Mouse (Mus musculus) intestine, embryonic 16.5 days (tissue): ENCODE measurements around the gene Slc25a38. TPM values are rescaled to one million over a fixed set of nuclear protein-coding genes. Genes with fewer than 3 reads are reported as not detected.

Experiments
- ATAC-seq: fragments of 200-750 bp; cut with Nextera tagmentation; 2 replicates; pipeline ENCODE4 v1.8.0; 2017; ENCODE audit warnings: moderate TSS enrichment, moderate library complexity
- H3K27ac ChIP-seq: fragments of 300-500 bp; sonication (generic); 2 replicates; pipeline ENCODE4 v1.5.1; 2014; ENCODE audit warnings: mild to moderate bottlenecking, low read length
- H3K27me3 ChIP-seq: fragments of 300-500 bp; sonication (generic); replicated peaks from 2 replicates; pipeline ENCODE4 v1.6.1; 2014; ENCODE audit warnings: low read length, control low read depth, mixed read lengths; ENCODE audit not compliant: control insufficient read depth, insufficient read depth
- H3K36me3 ChIP-seq: fragments of 300-500 bp; sonication (generic); 2 replicates; pipeline ENCODE4 v1.6.1; 2014; ENCODE audit warnings: low read length, control low read depth; ENCODE audit not compliant: control insufficient read depth, insufficient read depth
- H3K4me1 ChIP-seq: fragments of 300-500 bp; sonication (generic); 2 replicates; pipeline ENCODE4 v1.6.1; 2014; ENCODE audit warnings: low read length, control low read depth, mixed read lengths; ENCODE audit not compliant: control insufficient read depth, insufficient read depth
- H3K4me2 ChIP-seq: fragments of 300-500 bp; sonication (generic); 2 replicates; pipeline ENCODE4 v1.6.1; 2014; ENCODE audit warnings: low read depth, low read length, control low read depth
- H3K4me3 ChIP-seq: fragments of 300-500 bp; sonication (generic); 2 replicates; pipeline ENCODE4 v1.5.1; 2014; ENCODE audit warnings: mild to moderate bottlenecking, low read length
- H3K9ac ChIP-seq: fragments of 300-500 bp; sonication (generic); 2 replicates; pipeline ENCODE4 v1.6.1; 2014; ENCODE audit warnings: low read depth, low read length
- H3K9me3 ChIP-seq: fragments of 300-500 bp; sonication (generic); 2 replicates; pipeline ENCODE4 v1.6.1; 2016; ENCODE audit warnings: low read length, control low read depth; ENCODE audit not compliant: control insufficient read depth
- WGBS: fragments of 180-500 bp; shearing (Covaris S2); extraction: QIAGEN DNeasy Blood & Tissue Kit; methylation state at CpG from one replicate; pipeline ENCODE4 v1.1.7; 2014; 5-methylcytosine and 5-hydroxymethylcytosine counted together
- polyA plus RNA-seq: library from polyadenylated mRNA; unstranded; fragments of >200 nt; fragmentation: Nextera tagmentation; extraction: Ambion mirVana; gene quantifications from 2 replicates; pipeline ENCODE4 v1.2.1, GENCODE M21; 2015

The Slc25a38 gene
- polyA plus RNA-seq, 1 experiment from 2014 or later = 28.9 TPM

- Histone ChIP-seq H3K27me3 (no peaks in the 10 kb centered on the region), H3K9ac (no peak overlapping the region), H3K9me3 (no peaks in the 10 kb centered on the region; the same call in 1 of the 2 replicates), H3K36me3 (no peaks in the 10 kb centered on the region), H3K4me2 (no peak overlapping the region), H3K4me1 (no peaks in the 10 kb centered on the region), H3K4me3 (no peak overlapping the region), H3K27ac (no peak overlapping the region)
- WGBS = 73% methylated on average over 7 of the region's 7 CpGs
- no peak for ATAC-seq
Measured at GRCm38 (mm10) chr9:120079901-120080300, 30.3 kb upstream of the Slc25a38 start.

- no peaks in the 10 kb centered on the region; the same call in 1 of the 2 replicates for H3K9me3 ChIP-seq
- H3K27ac ChIP-seq = no peak overlapping the region
- no peak overlapping the region for H3K4me3 ChIP-seq
- 81% methylated on average over 8 of the region's 8 CpGs for WGBS
- no peak overlapping the region for H3K4me2 ChIP-seq
- H3K27me3 ChIP-seq = no peaks in the 10 kb centered on the region
- H3K36me3 ChIP-seq = no peaks in the 10 kb centered on the region
- H3K4me1 ChIP-seq = no peaks in the 10 kb centered on the region
- ATAC-seq = no peak
- no peak overlapping the region for H3K9ac ChIP-seq
Measured at GRCm38 (mm10) chr9:120080546-120081108, 29.5 kb upstream of the Slc25a38 start.

- H3K27ac ChIP-seq = no peak overlapping the region
- no peaks in the 10 kb centered on the region for H3K27me3 ChIP-seq
- no peak overlapping the region for H3K9ac ChIP-seq
- H3K9me3 ChIP-seq = no peaks in the 10 kb centered on the region; the same call in 1 of the 2 replicates
- H3K4me3 ChIP-seq = no peak overlapping the region
- no peaks in the 10 kb centered on the region for H3K36me3 ChIP-seq
- no peak for ATAC-seq
- 77% methylated on average over 6 of the region's 6 CpGs for WGBS
- H3K4me1 ChIP-seq = no peaks in the 10 kb centered on the region
- no peak overlapping the region for H3K4me2 ChIP-seq
Measured at GRCm38 (mm10) chr9:120081247-120081646, 28.9 kb upstream of the Slc25a38 start.

- no peak overlapping the region for H3K4me3 ChIP-seq
- ATAC-seq = no peak
- H3K27me3 ChIP-seq = no peaks in the 10 kb centered on the region
- no peak overlapping the region for H3K4me2 ChIP-seq
- WGBS = 73% methylated on average over 5 of the region's 5 CpGs
- no peaks in the 10 kb centered on the region; the same call in 1 of the 2 replicates for H3K9me3 ChIP-seq
- H3K9ac ChIP-seq = no peak overlapping the region
- no peaks in the 10 kb centered on the region for H3K36me3 ChIP-seq
- no peaks in the 10 kb centered on the region for H3K4me1 ChIP-seq
- H3K27ac ChIP-seq = no peak overlapping the region
Measured at GRCm38 (mm10) chr9:120081967-120082366, 28.2 kb upstream of the Slc25a38 start.

- 73% methylated on average over 4 of the region's 4 CpGs for WGBS
- Histone ChIP-seq H3K9ac (no peak overlapping the region), H3K27ac (no peak overlapping the region), H3K9me3 (no peaks in the 10 kb centered on the region; the same call in 1 of the 2 replicates), H3K4me3 (no peak overlapping the region), H3K27me3 (no peaks in the 10 kb centered on the region), H3K36me3 (no peaks in the 10 kb centered on the region), H3K4me2 (no peak overlapping the region), H3K4me1 (no peaks in the 10 kb centered on the region)
- ATAC-seq = no peak
Measured at GRCm38 (mm10) chr9:120082691-120083090, 27.5 kb upstream of the Slc25a38 start.

GRCm38 (mm10) chr9:120083158-120083894 is 26.8 kb upstream of the Slc25a38 start:
- Histone ChIP-seq H3K27ac (no peak overlapping the region), H3K4me1 (no peaks in the 10 kb centered on the region), H3K4me2 (no peak overlapping the region), H3K27me3 (no peaks in the 10 kb centered on the region), H3K4me3 (no peak overlapping the region), H3K9me3 (no peaks in the 10 kb centered on the region; the same call in 1 of the 2 replicates), H3K9ac (no peak overlapping the region), H3K36me3 (no peaks in the 10 kb centered on the region)
- WGBS = 81% methylated on average over 18 of the region's 18 CpGs
- ATAC-seq = no peak

- WGBS = 83% methylated on average over 9 of the region's 9 CpGs
- no peak overlapping the region for H3K4me2 ChIP-seq
- H3K27me3 ChIP-seq = no peaks in the 10 kb centered on the region
- ATAC-seq = no peak
- no peaks in the 10 kb centered on the region for H3K4me1 ChIP-seq
- H3K9me3 ChIP-seq = no peaks in the 10 kb centered on the region; the same call in 1 of the 2 replicates
- no peaks in the 10 kb centered on the region for H3K36me3 ChIP-seq
- H3K9ac ChIP-seq = no peak overlapping the region
- H3K27ac ChIP-seq = no peak overlapping the region
- H3K4me3 ChIP-seq = no peak overlapping the region
Measured at GRCm38 (mm10) chr9:120084406-120084805, 25.8 kb upstream of the Slc25a38 start.

- H3K4me3 ChIP-seq = no peak overlapping the region
- no peaks in the 10 kb centered on the region for H3K4me1 ChIP-seq
- H3K36me3 ChIP-seq = no peaks in the 10 kb centered on the region
- no peak overlapping the region for H3K9ac ChIP-seq
- H3K27me3 ChIP-seq = no peaks in the 10 kb centered on the region
- no peak overlapping the region for H3K27ac ChIP-seq
- no peaks in the 10 kb centered on the region for H3K9me3 ChIP-seq
- no peak for ATAC-seq
- no peak overlapping the region for H3K4me2 ChIP-seq
- 85% methylated on average over 7 of the region's 7 CpGs for WGBS
Measured at GRCm38 (mm10) chr9:120089125-120089524, 21.0 kb upstream of the Slc25a38 start.

GRCm38 (mm10) chr9:120091086-120091485 is 19.1 kb upstream of the Slc25a38 start:
- Histone ChIP-seq H3K36me3 (no peaks in the 10 kb centered on the region), H3K9me3 (no peaks in the 10 kb centered on the region), H3K4me3 (no peak overlapping the region), H3K4me2 (no peak overlapping the region), H3K9ac (no peak overlapping the region), H3K27me3 (no peaks in the 10 kb centered on the region), H3K4me1 (no peaks in the 10 kb centered on the region), H3K27ac (no peak overlapping the region)
- 86% methylated on average over 10 of the region's 10 CpGs for WGBS
- no peak for ATAC-seq
